Mouse (Mus musculus) kidney, postnatal 10 days (tissue): ENCODE data around the gene Anp32a.

Experiments
- DNase-seq: peaks from one replicate; pipeline ENCODE4 v3.0.0; 2021; ENCODE audit warnings: mixed read lengths

Gene Anp32a

DNA sequence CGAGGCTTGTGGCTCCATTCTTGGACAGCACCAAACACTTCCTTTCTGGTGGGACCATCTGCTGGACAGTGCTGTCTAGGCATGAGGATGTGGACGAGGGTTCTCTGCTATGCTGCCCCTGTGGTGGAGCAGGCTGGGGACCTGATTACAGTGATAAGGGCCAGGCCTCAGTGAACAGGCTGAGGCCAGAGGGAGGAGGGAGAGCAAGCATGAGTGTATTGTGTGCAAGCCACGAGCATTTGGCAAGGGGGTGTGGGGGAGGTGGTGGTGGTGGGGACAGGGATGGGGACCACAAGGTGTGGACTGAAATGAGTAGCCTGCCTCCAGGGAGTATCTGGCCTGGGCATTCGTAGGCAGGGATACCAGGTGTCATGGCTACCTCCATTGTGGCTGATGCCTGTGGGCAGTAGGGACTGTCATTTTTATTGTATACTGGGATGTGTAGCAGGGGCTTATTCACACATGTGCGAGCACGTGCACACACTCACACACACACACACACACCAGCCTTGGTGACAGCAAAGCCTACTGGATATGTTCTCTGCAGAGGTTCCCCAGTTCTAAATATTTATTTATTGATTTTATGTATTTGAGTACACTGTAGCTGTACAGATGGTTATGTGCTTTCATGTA lies 29.7 kb downstream of the Anp32a start:
- peak; percentile 22 for DNase-seq

- DNase-seq: peak; percentile 16
Observed at GRCm38 (mm10) chr9:62371745-62372555, 30.9 kb downstream of the Anp32a start.

GRCm38 (mm10) chr9:62372556-62373221 lies 31.6 kb downstream of the Anp32a start:
- DNase-seq: no peak

GRCm38 (mm10) chr9:62373222-62374123 lies 32.4 kb downstream of the Anp32a start:
- peak; percentile 88 for DNase-seq

- no peak for DNase-seq
Observed at GRCm38 (mm10) chr9:62374276-62374675, 33.2 kb downstream of the Anp32a start.

DNA sequence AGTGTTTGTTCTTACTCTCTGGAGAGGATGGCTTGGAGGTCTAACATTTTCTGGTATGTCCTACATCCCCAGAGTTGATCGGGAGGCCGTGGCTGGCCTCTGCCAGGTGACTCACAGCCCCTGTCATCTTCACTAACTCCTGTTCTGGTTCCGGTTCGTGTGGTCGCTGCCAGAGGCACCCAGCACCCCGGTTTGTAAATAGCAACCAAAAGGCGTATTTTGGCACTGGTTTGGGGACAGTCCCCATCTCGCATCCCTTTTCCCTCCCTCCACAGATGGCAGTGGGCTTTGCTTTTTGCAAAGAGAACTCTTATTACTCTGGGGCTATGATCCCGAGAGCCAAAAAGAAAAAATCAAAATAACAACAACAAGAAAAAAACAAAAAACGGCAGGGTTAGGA lies 36.8 kb downstream of the Anp32a start:
- DNase-seq: no peak

DNA sequence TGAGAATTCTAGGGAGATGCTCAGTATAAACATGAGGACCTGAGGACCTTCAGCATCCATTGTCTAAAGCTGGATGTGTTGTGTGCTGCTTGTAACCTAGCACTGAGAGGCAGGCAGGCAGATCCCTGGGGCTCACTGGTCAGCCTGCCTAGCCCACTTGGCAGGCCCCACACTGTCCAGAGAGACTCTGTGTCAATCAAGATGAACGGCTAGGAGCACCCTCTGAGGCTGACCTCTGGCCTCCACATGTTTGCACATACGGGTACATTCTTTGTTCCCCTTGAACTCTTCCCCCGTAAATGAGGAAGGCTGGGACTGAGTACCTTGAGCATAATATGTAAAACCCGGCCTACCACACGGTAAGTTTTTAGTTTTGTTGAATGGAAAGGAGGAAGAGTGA lies 39.3 kb downstream of the Anp32a start:
- no peak for DNase-seq

GRCm38 (mm10) chr9:62381402-62381913 lies 40.4 kb downstream of the Anp32a start:
- no peak for DNase-seq

DNA sequence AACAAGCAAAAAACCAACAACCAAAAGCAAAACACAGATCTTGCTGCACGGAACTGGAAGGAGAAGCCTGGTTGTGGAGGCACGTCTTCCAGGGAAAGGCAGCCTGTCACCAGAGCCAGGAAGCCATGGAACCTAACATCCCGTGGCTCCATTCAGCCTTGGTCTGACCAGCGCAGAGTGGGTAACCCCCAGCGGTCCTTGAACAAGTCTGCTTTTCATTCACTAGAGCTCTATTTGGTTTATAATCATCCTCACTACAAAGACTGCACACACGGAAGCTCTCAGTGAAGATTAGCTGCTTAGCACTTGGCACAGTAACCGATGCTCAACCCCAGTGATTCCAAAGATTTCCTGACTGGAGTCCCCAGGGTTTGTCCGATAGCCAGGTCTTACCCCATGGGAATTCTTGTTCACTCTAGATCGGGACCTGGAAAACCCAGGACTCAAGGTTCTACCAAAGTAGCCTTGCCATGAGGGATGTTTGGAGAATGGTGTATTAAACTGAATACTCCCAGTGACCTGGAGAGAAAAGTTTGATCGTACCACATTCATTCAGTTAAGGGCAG lies 41.5 kb downstream of the Anp32a start:
- no peak for DNase-seq

DNA sequence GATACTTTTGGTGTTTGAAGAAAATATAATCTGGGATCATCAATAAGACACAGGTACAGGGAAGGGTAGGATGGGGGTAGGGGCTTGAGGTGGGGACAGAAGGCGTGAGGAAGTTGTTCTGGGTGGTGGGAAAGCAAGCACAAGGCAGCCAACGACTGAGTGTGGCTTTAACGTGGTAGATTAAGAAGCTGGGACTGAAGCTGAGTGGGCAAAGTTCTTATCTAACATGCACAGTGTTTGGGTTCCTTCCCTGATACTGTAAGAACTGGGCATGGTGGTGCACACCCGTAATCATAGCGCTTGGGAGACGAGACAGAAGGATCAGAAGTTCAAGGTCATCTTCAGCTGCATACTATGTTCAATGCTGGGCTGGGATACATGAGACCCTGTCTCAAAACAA lies 44.0 kb downstream of the Anp32a start:
- DNase-seq: no peak

DNA sequence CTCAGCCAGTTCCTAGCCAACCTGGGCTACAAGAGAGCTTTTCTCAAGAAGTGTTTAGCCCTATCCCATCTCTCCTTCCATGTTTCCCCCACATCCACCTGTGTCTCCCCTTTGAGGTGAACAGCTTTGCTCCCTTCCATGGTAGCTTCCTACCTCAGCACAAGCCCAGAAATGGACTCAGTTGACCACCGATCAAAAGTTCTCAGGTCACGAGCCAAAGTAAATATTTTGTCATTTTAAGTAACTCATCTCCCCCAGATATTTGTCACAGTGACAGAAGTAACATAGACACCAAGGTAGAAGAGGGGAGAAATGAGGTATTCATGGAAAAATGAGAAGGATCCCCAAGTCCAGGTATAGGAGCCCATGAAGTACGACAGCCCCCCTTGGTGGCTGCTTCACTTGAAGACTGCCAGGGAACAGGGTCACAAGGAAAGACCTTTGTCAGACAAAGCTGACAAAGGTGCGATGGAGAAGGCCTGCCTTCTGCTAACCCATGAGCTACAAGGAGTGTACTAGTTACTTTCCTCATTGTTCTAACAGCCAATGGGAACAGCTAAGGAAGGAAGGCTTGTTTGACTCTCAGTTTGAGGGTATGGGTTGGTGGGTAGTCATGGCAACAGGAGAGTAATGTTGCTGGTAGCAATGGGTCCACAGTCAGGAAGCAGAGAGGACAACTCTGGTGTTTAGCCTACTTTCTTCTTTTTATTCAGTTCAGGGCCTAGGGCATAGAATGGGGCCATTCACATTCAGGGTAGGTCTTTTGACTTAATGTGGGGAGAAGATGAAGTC lies 44.8 kb downstream of the Anp32a start:
- DNase-seq: no peak

GRCm38 (mm10) chr9:62389735-62390134 lies 48.6 kb downstream of the Anp32a start:
- no peak for DNase-seq

DNA sequence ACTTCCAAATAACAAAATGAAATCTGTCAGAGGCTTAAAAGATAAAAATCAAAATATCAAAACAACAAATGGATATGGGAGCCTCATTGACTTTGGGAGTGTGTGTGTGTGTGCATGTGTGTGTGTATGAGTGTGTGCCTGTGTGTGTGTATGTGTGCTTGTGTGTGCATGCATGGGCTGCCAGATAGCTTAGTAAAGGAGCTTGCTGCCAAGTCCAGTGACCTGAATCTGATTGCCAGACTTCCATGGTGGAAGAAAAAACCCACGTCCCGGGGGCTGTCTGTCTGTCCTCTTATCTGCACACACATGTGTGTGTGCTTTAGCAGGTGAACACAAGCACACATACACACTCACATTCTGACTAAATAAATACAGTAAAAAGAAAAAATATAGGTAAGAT lies 52.4 kb downstream of the Anp32a start:
- DNase-seq: no peak

DNA sequence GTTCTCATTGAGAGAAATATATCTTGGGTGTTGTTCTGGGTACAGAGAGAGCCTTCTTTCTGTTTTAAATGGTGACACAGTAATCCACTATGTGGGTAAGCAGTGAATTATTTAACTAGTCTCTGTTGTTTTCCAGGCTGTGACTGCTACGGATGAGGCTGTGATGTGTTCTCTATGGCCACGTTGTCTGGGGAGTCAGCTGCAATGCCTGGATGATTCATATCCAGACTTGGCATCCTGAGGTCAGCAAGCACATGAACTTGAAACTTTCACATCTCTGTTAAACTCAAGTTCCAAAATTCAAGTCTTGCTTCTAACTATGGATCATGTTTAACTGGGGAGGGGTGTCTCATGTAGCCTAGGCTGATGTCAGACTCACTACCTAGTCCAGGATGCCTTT lies 53.1 kb downstream of the Anp32a start:
- no peak for DNase-seq

DNA sequence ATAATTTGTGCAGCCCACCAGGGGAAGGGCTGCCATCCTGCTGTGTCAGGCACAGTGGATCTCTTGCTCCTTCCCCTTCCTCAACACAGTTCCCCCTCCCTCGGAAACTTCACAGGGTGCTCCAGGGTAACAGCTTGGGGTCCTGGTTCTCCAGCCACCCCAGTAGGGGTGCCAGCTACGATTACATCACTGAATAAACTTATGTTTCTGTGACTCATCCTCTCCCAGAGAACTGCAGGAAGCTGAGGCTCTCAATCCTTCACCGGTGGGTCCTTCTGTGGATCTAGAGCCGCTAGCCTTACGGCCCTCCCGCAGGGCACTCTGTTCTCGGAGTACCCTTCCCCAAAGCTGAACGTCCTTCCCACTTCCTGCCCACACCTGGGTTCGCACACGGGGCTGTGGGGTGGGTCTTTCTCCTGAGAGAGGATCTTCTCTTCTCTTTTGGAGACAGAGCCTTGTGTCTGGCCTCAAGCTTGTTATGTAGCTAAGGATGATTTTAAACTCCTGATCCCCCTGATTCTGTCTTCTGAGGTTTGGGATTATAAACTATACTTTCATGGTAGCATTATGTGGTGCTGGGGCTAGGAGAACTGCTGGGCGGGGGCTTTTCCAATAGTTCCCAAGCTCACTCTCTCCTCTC lies 59.6 kb downstream of the Anp32a start:
- DNase-seq: no peak

- no peak for DNase-seq
Observed at GRCm38 (mm10) chr9:62401589-62401988, 60.5 kb downstream of the Anp32a start.

DNA sequence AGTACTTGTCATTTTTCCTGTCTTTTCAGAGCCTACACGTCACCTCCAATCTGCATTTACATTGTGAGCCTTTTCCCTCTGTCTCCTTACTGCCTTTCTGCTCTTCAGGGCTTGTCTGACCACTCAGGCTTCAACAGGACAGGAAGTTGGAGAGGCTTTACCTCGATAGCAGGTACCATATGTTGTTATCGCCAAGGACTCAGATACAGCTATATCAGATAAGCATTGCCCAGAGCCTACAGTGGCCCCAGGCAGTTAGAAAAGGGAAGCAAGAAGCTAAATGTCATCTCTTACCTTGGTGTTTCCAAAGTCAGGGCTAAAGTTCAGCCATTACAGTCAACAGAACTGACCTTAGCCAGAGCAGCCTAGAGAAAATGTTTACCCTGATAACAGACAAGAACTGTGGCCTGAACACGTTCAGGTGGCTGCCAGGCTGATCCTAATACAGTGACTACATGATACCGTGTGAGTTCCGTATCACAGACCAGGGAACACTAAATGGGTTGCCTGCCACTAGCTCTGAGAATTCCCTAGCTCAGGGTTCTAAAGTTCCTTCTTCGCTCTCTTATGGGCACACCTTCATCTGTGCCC lies 65.4 kb downstream of the Anp32a start:
- no peak for DNase-seq

DNA sequence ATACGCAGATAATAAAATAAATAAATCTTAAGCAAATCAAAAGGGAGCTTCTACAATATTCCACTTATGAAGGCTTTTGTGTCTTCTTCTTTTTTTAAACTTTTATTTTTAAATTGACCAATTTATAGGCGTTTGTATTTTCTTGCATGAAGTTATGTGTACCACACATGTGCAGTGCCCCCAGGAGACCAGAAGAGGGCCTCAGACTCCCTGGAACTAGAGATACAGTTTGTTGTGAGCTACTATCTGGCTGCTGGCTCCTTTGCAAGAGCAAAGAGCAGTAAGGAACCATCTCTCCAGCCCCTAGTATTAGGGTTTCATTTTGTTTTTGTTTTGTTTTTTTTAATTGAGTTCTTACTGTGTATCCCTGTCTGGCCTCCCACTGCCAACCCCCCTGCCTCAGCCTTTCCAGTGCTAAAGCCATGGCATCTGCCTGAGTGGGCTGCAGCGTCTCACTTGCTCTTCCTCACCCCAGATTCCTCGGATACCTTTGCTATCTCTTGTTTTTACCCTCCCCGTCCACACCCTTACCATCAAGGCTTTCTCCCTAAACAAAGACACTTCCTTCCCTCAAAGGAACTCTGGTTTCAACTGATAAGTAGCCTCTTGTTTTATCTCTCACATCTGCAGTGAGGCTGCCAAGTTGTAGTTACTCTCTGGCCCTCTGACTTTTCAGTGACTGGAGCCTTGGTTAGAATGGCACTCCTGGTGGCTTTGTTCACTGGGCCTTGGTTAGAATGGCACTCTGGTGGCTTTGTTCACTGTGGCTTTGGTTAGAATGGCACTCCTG lies 66.5 kb downstream of the Anp32a start:
- no peak for DNase-seq

DNA sequence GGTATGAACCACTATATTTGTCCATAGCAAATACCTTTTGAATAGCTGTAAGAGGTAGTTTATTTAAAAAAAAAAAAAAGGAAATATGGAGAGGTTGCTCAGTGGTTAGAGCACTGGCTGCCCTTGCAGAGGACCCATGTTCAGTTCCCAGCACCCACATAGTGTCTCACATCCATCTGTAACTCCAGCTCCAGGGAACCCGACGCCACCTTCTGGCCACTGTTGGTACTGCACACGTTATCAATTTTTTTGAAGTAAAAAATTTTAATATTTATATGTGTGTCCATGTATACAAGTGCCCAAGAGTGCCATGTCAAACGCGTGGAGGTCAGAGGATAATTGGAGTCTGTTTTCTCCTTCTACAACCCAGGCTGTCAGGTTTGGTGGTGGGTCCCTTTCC lies 77.6 kb downstream of the Anp32a start:
- peak; percentile 12 for DNase-seq
